Mouse (Mus musculus) megakaryocyte, adult 5-6 weeks (primary cell): ENCODE measurements around the gene Calml3. TPM values are rescaled to one million over a fixed set of nuclear protein-coding genes. Genes with fewer than 3 reads are reported as not detected.

Experiments
- total RNA-seq, 2 experiments: library from RNA; stranded (forward) in 1 of 2; stranded (reverse) in 1 of 2; fragments of 153-499, 151-499 nt in 1 of 2; fragments of 221-1000, 200-1000 nt in 1 of 2; gene quantifications; 2 replicates each; pipeline versions ENCODE4 v1.2.3 to v1.2.4; 2015 to 2017

Calml3 gene
- total RNA-seq, 2 experiments from 2014 or later, result not detected

Other genes with a start within 250 kb of the Calml3 start
- 27.4 and 28.6 TPM in 2 replicates for gene Fam208b, start 193.2 kb downstream of the Calml3 start, total RNA-seq (2015)
- gene Fam208b, start 193.2 kb downstream of the Calml3 start, total RNA-seq (2017), result 16.7 and 20.6 TPM in 2 replicates
- gene Asb13, start 170.3 kb downstream of the Calml3 start, total RNA-seq (2015), result 5.6 and 9.0 TPM in 2 replicates
- gene Asb13, start 170.3 kb downstream of the Calml3 start, total RNA-seq (2017), result 2.7 and 4.0 TPM in 2 replicates
- not detected in 2 replicates for gene Calm4, start 33.4 kb upstream of the Calml3 start, total RNA-seq (2015)
- not detected in 2 replicates for gene Calm4, start 33.4 kb upstream of the Calml3 start, total RNA-seq (2017)
- not detected in 2 replicates for gene Calm5, start 49.9 kb upstream of the Calml3 start, total RNA-seq (2015)
- gene Calm5, start 49.9 kb upstream of the Calml3 start, total RNA-seq (2017), result not detected in 2 replicates
- gene Net1, start 113.9 kb upstream of the Calml3 start, total RNA-seq (2015), result 31.1 and 38.0 TPM in 2 replicates
- 81.2 and 102 TPM in 2 replicates for gene Net1, start 113.9 kb upstream of the Calml3 start, total RNA-seq (2017)
- not detected in 2 replicates for gene Tubal3, start 114.0 kb upstream of the Calml3 start, total RNA-seq (2015)
- gene Tubal3, start 114.0 kb upstream of the Calml3 start, total RNA-seq (2017), result not detected in 2 replicates
- not detected in 2 replicates for gene Ucn3, start 141.0 kb upstream of the Calml3 start, total RNA-seq (2015)
- not detected in 2 replicates for gene Ucn3, start 141.0 kb upstream of the Calml3 start, total RNA-seq (2017)
- not detected in 2 replicates for gene Akr1c14, start 244.7 kb upstream of the Calml3 start, total RNA-seq (2015)
- not detected in 2 replicates for gene Akr1c14, start 244.7 kb upstream of the Calml3 start, total RNA-seq (2017)